Mouse (Mus musculus) layer of hippocampus, postnatal 10 days (tissue): ENCODE data around the gene 4930449I24Rik. TPM values are rescaled to one million over a fixed set of nuclear protein-coding genes. Genes with fewer than 3 reads are reported as not detected.
"Not testable (repeated sequence)": the region's sequence is repeated elsewhere in the genome, so short reads cannot be mapped to it uniquely, and the experiment has no call there.

ENCODE experiments used
- DNase-seq, 2 experiments: peaks; one replicate each; pipeline ENCODE4 v3.0.0; 2021; ENCODE audit warnings: low spot score in 2 of 2
- long read RNA-seq: library from polyadenylated mRNA; stranded (forward); transcript quantifications from one replicate; pipeline ENCODE4 v2.0.0, GENCODE M21; 2023
- total RNA-seq, 2 experiments: library from RNA; stranded (reverse); gene quantifications; 2 replicates each; pipeline ENCODE4 v1.2.3; 2021

4930449I24Rik gene
- total RNA-seq, result not detected
- long read RNA-seq, result 0 reads

GRCm38 (mm10) chr5:146502099-146502498 is at the start of gene 4930449I24Rik:
Gene 4930449I24Rik, plus strand, starts transcription at chr5:146502399.
- DNase-seq, result not testable (repeated sequence)

- DNase-seq, result no peak
These were observed 48.6 kb upstream of the 4930449I24Rik start for GRCm38 (mm10) chr5:146453556-146453955.

- no peak for DNase-seq
These were observed 40.6 kb upstream of the 4930449I24Rik start for GRCm38 (mm10) chr5:146461612-146462011.

- no peak for DNase-seq
These were observed 35.5 kb upstream of the 4930449I24Rik start for GRCm38 (mm10) chr5:146466663-146467062.

- no peak for DNase-seq
These were observed 33.9 kb upstream of the 4930449I24Rik start for GRCm38 (mm10) chr5:146468311-146468710.

GRCm38 (mm10) chr5:146470821-146471220 is 31.4 kb upstream of the 4930449I24Rik start:
- DNase-seq, result no peak

- no peak for DNase-seq
These were observed 30.9 kb upstream of the 4930449I24Rik start for GRCm38 (mm10) chr5:146471311-146471710.

- no peak for DNase-seq
These were observed 30.4 kb upstream of the 4930449I24Rik start for GRCm38 (mm10) chr5:146471821-146472220.

GRCm38 (mm10) chr5:146479564-146479963 is 22.6 kb upstream of the 4930449I24Rik start:
- DNase-seq, result peak; percentile 51 to 59

- not testable (repeated sequence) for DNase-seq
These were observed 20.5 kb upstream of the 4930449I24Rik start, which contains the start of gene Gm6408 for GRCm38 (mm10) chr5:146481665-146482064. Gene Gm6408, plus strand, starts transcription at chr5:146481965.

GRCm38 (mm10) chr5:146488959-146489358 is 13.2 kb upstream of the 4930449I24Rik start:
- DNase-seq, result peak; percentile 43 to 53

- not testable (repeated sequence) for DNase-seq
These were observed 11.1 kb upstream of the 4930449I24Rik start, which contains the start of gene Gm6370 for GRCm38 (mm10) chr5:146491063-146491462. Gene Gm6370, plus strand, starts transcription at chr5:146491363.

GRCm38 (mm10) chr5:146513823-146514222 is 11.6 kb downstream of the 4930449I24Rik start, which contains the start of gene Gm3402:
Gene Gm3402, plus strand, starts transcription at chr5:146514123.
- DNase-seq, result not testable (repeated sequence)

GRCm38 (mm10) chr5:146525501-146525900 is 23.3 kb downstream of the 4930449I24Rik start, which contains the start of gene Gm3404:
Gene Gm3404, plus strand, starts transcription at chr5:146525801.
- not testable (repeated sequence) for DNase-seq

GRCm38 (mm10) chr5:146537347-146537746 is 35.1 kb downstream of the 4930449I24Rik start, which contains the start of gene Gm3409:
Gene Gm3409, plus strand, starts transcription at chr5:146537647.
- not testable (repeated sequence) for DNase-seq

Other genes with a start within 250 kb of the 4930449I24Rik start
- gene Wasf3, start 117.4 kb upstream of the 4930449I24Rik start, total RNA-seq, result 10 to 100 TPM; 77.3 to 85.9 TPM
- gene Gm6408, start 20.4 kb upstream of the 4930449I24Rik start, total RNA-seq, result not detected
- gene Gm6370, start 11.0 kb upstream of the 4930449I24Rik start, total RNA-seq, result not detected
- not detected for gene Gm3402, start 11.7 kb downstream of the 4930449I24Rik start, total RNA-seq
- not detected for gene Gm3404, start 23.4 kb downstream of the 4930449I24Rik start, total RNA-seq
- gene Gm3409, start 35.2 kb downstream of the 4930449I24Rik start, total RNA-seq, result not detected
- gene Gm3415, start 53.7 kb downstream of the 4930449I24Rik start, total RNA-seq, result not detected
- gene Gpr12, start 82.8 kb downstream of the 4930449I24Rik start, total RNA-seq, result 10 to 100 TPM; 46.1 to 46.9 TPM